Mouse (Mus musculus): ENCODE data around the gene Proser2. TPM values are rescaled to one million over a fixed set of nuclear protein-coding genes. Genes with fewer than 3 reads are reported as not detected.

Gene Proser2
- polyA plus RNA-seq (2015; fragmentation: Nextera tagmentation; extraction: Ambion mirVana) = 18.1 and 18.3 TPM in 2 replicates

GRCm38 (mm10) chr2:6129555-6130355, at the start of gene Proser2:
Gene Proser2 (minus strand): TSS chr2:6130211.
- peak; percentile 95 for ATAC-seq (replicated peaks; ENCODE audit: extremely low read depth, insufficient read depth, low FRiP score)
- Histone ChIP-seq H3K4me3 (ENCODE audit: low read length) (peak within 1 kb of the TSS; percentile 85), H3K9me3 (replicated peaks; ENCODE audit: control insufficient read depth, low read length) (no peaks in the 10 kb centered on the region), H3K36me3 (ENCODE audit: control insufficient read depth, insufficient read depth) (no peaks in the 10 kb centered on the region), H3K4me1 (ENCODE audit: control insufficient read depth, insufficient read depth, low read length) (peaks cover 3% of the 10 kb centered on the region), H3K27ac (ENCODE audit: low read length) (peak within 1 kb of the TSS; percentile 71), H3K27me3 (ENCODE audit: control insufficient read depth, insufficient read depth, low read length) (no peaks in the 10 kb centered on the region), H3K4me2 (ENCODE audit: low read depth, low read length) (peak within 1 kb of the TSS; percentile 79), H3K9ac (ENCODE audit: low read length) (peak within 1 kb of the TSS; percentile 81)
- under 1% methylated on average over 83 of the region's 83 CpGs for WGBS

GRCm38 (mm10) chr2:6179749-6180117, 49.7 kb upstream of the Proser2 start:
- Histone ChIP-seq H3K4me3 (ENCODE audit: low read length) (no peak overlapping the region), H3K36me3 (ENCODE audit: control insufficient read depth, insufficient read depth) (no peaks in the 10 kb centered on the region), H3K9ac (ENCODE audit: low read length) (no peak overlapping the region), H3K27me3 (ENCODE audit: control insufficient read depth, insufficient read depth, low read length) (no peaks in the 10 kb centered on the region), H3K4me2 (ENCODE audit: low read depth, low read length) (no peak overlapping the region), H3K9me3 (replicated peaks; ENCODE audit: control insufficient read depth, low read length) (peaks cover 6% of the 10 kb centered on the region), H3K27ac (ENCODE audit: low read length) (no peak overlapping the region), H3K4me1 (ENCODE audit: control insufficient read depth, insufficient read depth, low read length) (no peaks in the 10 kb centered on the region)
- 85% methylated on average over 1 of the region's 1 CpGs for WGBS
- ATAC-seq (replicated peaks; ENCODE audit: extremely low read depth, insufficient read depth, low FRiP score) = no peak

GRCm38 (mm10) chr2:6178901-6179748, 49.1 kb upstream of the Proser2 start:
- no peak overlapping the region for H3K9ac ChIP-seq (ENCODE audit: low read length)
- peaks cover 2% of the 10 kb centered on the region; the same call in 1 of the 2 replicates for H3K9me3 ChIP-seq (replicated peaks; ENCODE audit: control insufficient read depth, low read length)
- H3K27me3 ChIP-seq (ENCODE audit: control insufficient read depth, insufficient read depth, low read length) = no peaks in the 10 kb centered on the region
- no peak overlapping the region for H3K4me3 ChIP-seq (ENCODE audit: low read length)
- no peak for ATAC-seq (replicated peaks; ENCODE audit: extremely low read depth, insufficient read depth, low FRiP score)
- H3K4me1 ChIP-seq (ENCODE audit: control insufficient read depth, insufficient read depth, low read length) = no peaks in the 10 kb centered on the region
- 80% methylated on average over 16 of the region's 16 CpGs for WGBS
- no peaks in the 10 kb centered on the region for H3K36me3 ChIP-seq (ENCODE audit: control insufficient read depth, insufficient read depth)
- H3K27ac ChIP-seq (ENCODE audit: low read length) = no peak overlapping the region
- no peak overlapping the region for H3K4me2 ChIP-seq (ENCODE audit: low read depth, low read length)

- no peak for ATAC-seq (replicated peaks; ENCODE audit: extremely low read depth, insufficient read depth, low FRiP score)
- no peaks in the 10 kb centered on the region for H3K4me1 ChIP-seq (ENCODE audit: control insufficient read depth, insufficient read depth, low read length)
- no peaks in the 10 kb centered on the region for H3K36me3 ChIP-seq (ENCODE audit: control insufficient read depth, insufficient read depth)
- H3K9me3 ChIP-seq (replicated peaks; ENCODE audit: control insufficient read depth, low read length) = no peaks in the 10 kb centered on the region
- no peak overlapping the region for H3K4me3 ChIP-seq (ENCODE audit: low read length)
- no peaks in the 10 kb centered on the region for H3K27me3 ChIP-seq (ENCODE audit: control insufficient read depth, insufficient read depth, low read length)
- WGBS = 73% methylated on average over 3 of the region's 3 CpGs
- no peak overlapping the region for H3K4me2 ChIP-seq (ENCODE audit: low read depth, low read length)
- H3K27ac ChIP-seq (ENCODE audit: low read length) = no peak overlapping the region
- H3K9ac ChIP-seq (ENCODE audit: low read length) = no peak overlapping the region
Observed at GRCm38 (mm10) chr2:6173013-6173412, 43.0 kb upstream of the Proser2 start.

- Histone ChIP-seq H3K9ac (ENCODE audit: low read length) (no peak overlapping the region), H3K9me3 (replicated peaks; ENCODE audit: control insufficient read depth, low read length) (no peaks in the 10 kb centered on the region), H3K27me3 (ENCODE audit: control insufficient read depth, insufficient read depth, low read length) (no peaks in the 10 kb centered on the region), H3K4me3 (ENCODE audit: low read length) (no peak overlapping the region), H3K4me2 (ENCODE audit: low read depth, low read length) (no peak overlapping the region), H3K4me1 (ENCODE audit: control insufficient read depth, insufficient read depth, low read length) (peaks cover 2% of the 10 kb centered on the region; the same call in 1 of the 2 replicates), H3K27ac (ENCODE audit: low read length) (no peak overlapping the region), H3K36me3 (ENCODE audit: control insufficient read depth, insufficient read depth) (no peaks in the 10 kb centered on the region)
- WGBS = 64% methylated on average over 2 of the region's 2 CpGs
- ATAC-seq (replicated peaks; ENCODE audit: extremely low read depth, insufficient read depth, low FRiP score) = no peak
Observed at GRCm38 (mm10) chr2:6168560-6168959, 38.5 kb upstream of the Proser2 start.

- H3K4me1 ChIP-seq (ENCODE audit: control insufficient read depth, insufficient read depth, low read length) = peaks cover 2% of the 10 kb centered on the region; the same call in 1 of the 2 replicates
- H3K4me2 ChIP-seq (ENCODE audit: low read depth, low read length) = no peak overlapping the region
- H3K9ac ChIP-seq (ENCODE audit: low read length) = no peak overlapping the region
- no peak overlapping the region for H3K27ac ChIP-seq (ENCODE audit: low read length)
- no peak overlapping the region for H3K4me3 ChIP-seq (ENCODE audit: low read length)
- H3K27me3 ChIP-seq (ENCODE audit: control insufficient read depth, insufficient read depth, low read length) = no peaks in the 10 kb centered on the region
- WGBS = 15% methylated on average over 5 of the region's 5 CpGs
- no peaks in the 10 kb centered on the region for H3K9me3 ChIP-seq (replicated peaks; ENCODE audit: control insufficient read depth, low read length)
- no peaks in the 10 kb centered on the region for H3K36me3 ChIP-seq (ENCODE audit: control insufficient read depth, insufficient read depth)
- ATAC-seq (replicated peaks; ENCODE audit: extremely low read depth, insufficient read depth, low FRiP score) = no peak
Observed at GRCm38 (mm10) chr2:6167843-6168558, 38.0 kb upstream of the Proser2 start.

- no peaks in the 10 kb centered on the region for H3K36me3 ChIP-seq (ENCODE audit: control insufficient read depth, insufficient read depth)
- WGBS = 51% methylated on average over 6 of the region's 6 CpGs
- no peak for ATAC-seq (replicated peaks; ENCODE audit: extremely low read depth, insufficient read depth, low FRiP score)
- H3K4me3 ChIP-seq (ENCODE audit: low read length) = no peak overlapping the region
- H3K4me2 ChIP-seq (ENCODE audit: low read depth, low read length) = no peak overlapping the region
- no peak overlapping the region for H3K9ac ChIP-seq (ENCODE audit: low read length)
- H3K9me3 ChIP-seq (replicated peaks; ENCODE audit: control insufficient read depth, low read length) = no peaks in the 10 kb centered on the region
- H3K4me1 ChIP-seq (ENCODE audit: control insufficient read depth, insufficient read depth, low read length) = peaks cover 2% of the 10 kb centered on the region; the same call in 1 of the 2 replicates
- no peaks in the 10 kb centered on the region for H3K27me3 ChIP-seq (ENCODE audit: control insufficient read depth, insufficient read depth, low read length)
- no peak overlapping the region for H3K27ac ChIP-seq (ENCODE audit: low read length)
Observed at GRCm38 (mm10) chr2:6165771-6166170, 35.8 kb upstream of the Proser2 start.

- ATAC-seq (replicated peaks; ENCODE audit: extremely low read depth, insufficient read depth, low FRiP score) = no peak
- Histone ChIP-seq H3K4me2 (ENCODE audit: low read depth, low read length) (no peak overlapping the region), H3K4me3 (ENCODE audit: low read length) (no peak overlapping the region), H3K27ac (ENCODE audit: low read length) (no peak overlapping the region), H3K9ac (ENCODE audit: low read length) (no peak overlapping the region), H3K4me1 (ENCODE audit: control insufficient read depth, insufficient read depth, low read length) (peaks cover 2% of the 10 kb centered on the region; the same call in 1 of the 2 replicates), H3K36me3 (ENCODE audit: control insufficient read depth, insufficient read depth) (no peaks in the 10 kb centered on the region), H3K27me3 (ENCODE audit: control insufficient read depth, insufficient read depth, low read length) (no peaks in the 10 kb centered on the region), H3K9me3 (replicated peaks; ENCODE audit: control insufficient read depth, low read length) (no peaks in the 10 kb centered on the region)
- WGBS = 47% methylated on average over 16 of the region's 16 CpGs
Observed at GRCm38 (mm10) chr2:6164606-6165290, 34.7 kb upstream of the Proser2 start.
